Comparison of ENCODE assay signal across 9 mouse cellular contexts in genomic region chr14:61316861-61317260, GRCm38 (mm10). TPM values are rescaled to one million over a fixed set of nuclear protein-coding genes. Genes with fewer than 3 reads are reported as not detected.
DNase-seq lines count a peak whose midpoint lies in the region; ATAC-seq and TF ChIP-seq lines count a peak whose summit lies in the region.
"Had no signal": no experiment of that assay in that cellular context is flagged by ENCODE, and none has a peak within 500 bp of the region (broad histone marks: within the 10 kb centered on the region; RNA-seq: fewer than 3 reads in every experiment).

No protein-coding gene starts in this region.

- H3K9me3 ChIP-seq in forebrain, embryonic 13.5 days (replicated peaks) = no peaks in the 10 kb centered on the region
- no peaks in the 10 kb centered on the region for H3K9me3 ChIP-seq in limb, embryonic 10.5 days (replicated peaks)
- H3K9me3 ChIP-seq: stomach, embryonic 15.5 days had no signal

- no peak overlapping the region for H3K27ac ChIP-seq in forebrain, embryonic 13.5 days
- H3K27ac ChIP-seq in kidney, adult 2 months (ENCODE audit: insufficient read depth, low read depth, low read length) = no peak overlapping the region
- H3K27ac ChIP-seq in limb, embryonic 10.5 days = no peak overlapping the region
- H3K27ac ChIP-seq in olfactory bulb, adult 2 months (ENCODE audit: insufficient read depth, low read depth, low read length) = no peak overlapping the region
- H3K27ac ChIP-seq: stomach, embryonic 15.5 days had no signal

- H3K36me3 ChIP-seq in forebrain, embryonic 13.5 days (ENCODE audit: poor library complexity, severe bottlenecking) = no peaks in the 10 kb centered on the region
- no peaks in the 10 kb centered on the region for H3K36me3 ChIP-seq in kidney, adult 2 months (ENCODE audit: control insufficient read depth, insufficient read depth, low read length)
- no peaks in the 10 kb centered on the region for H3K36me3 ChIP-seq in limb, embryonic 10.5 days
- H3K36me3 ChIP-seq: stomach, embryonic 15.5 days had no signal

- H3K4me3 ChIP-seq in forebrain, embryonic 13.5 days = no peak overlapping the region
- H3K4me3 ChIP-seq in kidney, adult 2 months (ENCODE audit: insufficient read depth, low read depth, low read length) = no peak overlapping the region
- H3K4me3 ChIP-seq in limb, embryonic 10.5 days = no peak overlapping the region
- H3K4me3 ChIP-seq in olfactory bulb, adult 2 months (ENCODE audit: insufficient read depth, low read depth, low read length) = no peak overlapping the region
- H3K4me3 ChIP-seq: stomach, embryonic 15.5 days had no signal

- no peak overlapping the region for H3K9ac ChIP-seq in forebrain, embryonic 13.5 days
- H3K9ac ChIP-seq: stomach, embryonic 15.5 days had no signal

- no peak overlapping the region for H3K4me2 ChIP-seq in forebrain, embryonic 13.5 days
- H3K4me2 ChIP-seq: stomach, embryonic 15.5 days had no signal

- no peak for TF ChIP-seq POLR2A in kidney, adult 2 months (IDR thresholded peaks at IDR 0.05; ENCODE audit: low read depth, low read length)
- TF ChIP-seq POLR2A in olfactory bulb, adult 2 months (IDR thresholded peaks at IDR 0.05; ENCODE audit: insufficient read depth, low read depth, low read length) = no peak

- TF ChIP-seq CTCF in kidney, adult 2 months (conservative IDR thresholded peaks at IDR 0.05; ENCODE audit: insufficient read depth, insufficient read length, low read depth, low read length) = peak; percentile 67
- TF ChIP-seq CTCF in olfactory bulb, adult 2 months (IDR thresholded peaks at IDR 0.05; ENCODE audit: insufficient read depth, low read depth, low read length) = peak; percentile 34; the same call in 1 of the 2 replicates

- H3K4me1 ChIP-seq in forebrain, embryonic 13.5 days = no peaks in the 10 kb centered on the region
- H3K4me1 ChIP-seq in kidney, adult 2 months (ENCODE audit: control insufficient read depth, insufficient read depth, low read length) = no peaks in the 10 kb centered on the region
- no peaks in the 10 kb centered on the region for H3K4me1 ChIP-seq in limb, embryonic 10.5 days
- peaks cover 4% of the 10 kb centered on the region; the same call in 1 of the 2 replicates for H3K4me1 ChIP-seq in olfactory bulb, adult 2 months (ENCODE audit: control insufficient read depth, insufficient read depth, low read length)
- H3K4me1 ChIP-seq: stomach, embryonic 15.5 days had no signal

- WGBS in forebrain, embryonic 13.5 days = 40% methylated on average over 4 of the region's 4 CpGs
- 37% methylated on average over 4 of the region's 4 CpGs for WGBS in kidney, adult 2 months
- 28% methylated on average over 4 of the region's 4 CpGs for WGBS in limb, embryonic 10.5 days
- WGBS in olfactory bulb, adult 2 months = 51% methylated on average over 4 of the region's 4 CpGs

- peak; percentile 82 for DNase-seq in 416B (ENCODE audit: low read depth)
- DNase-seq in CD8-positive naive resting alpha-beta T cell, adult 2 months (ENCODE audit: low read depth in 2 of 2, low spot score in 2 of 2) = peak; percentile 10 to 48
- peak; percentile 70 for DNase-seq in c-Kit-positive CD71-negative TER-119-negative erythroid progenitor cells, embryonic 14.5 days (ENCODE audit: low read depth)
- DNase-seq in kidney, adult 2 months = peak; percentile 63
- DNase-seq in limb, embryonic 10.5 days (ENCODE audit: low spot score) = peak; percentile 55

- no peaks in the 10 kb centered on the region for H3K27me3 ChIP-seq in forebrain, embryonic 13.5 days
- H3K27me3 ChIP-seq in kidney, adult 2 months (replicated peaks; ENCODE audit: control insufficient read depth, insufficient read depth, low read length) = no peaks in the 10 kb centered on the region
- H3K27me3 ChIP-seq in limb, embryonic 10.5 days (ENCODE audit: low read depth, poor library complexity, severe bottlenecking) = no peaks in the 10 kb centered on the region
- H3K27me3 ChIP-seq: stomach, embryonic 15.5 days had no signal

- ATAC-seq in forebrain, embryonic 13.5 days = peak; percentile 30; the same call in 1 of the 2 replicates
- ATAC-seq in inflammation-experienced regulatory T-cells, adult 6 months = no peak

RNA-seq across cellular contexts. Expression of gene Arl11, which starts 7.3 kb away (rescaled TPM):
- polyA plus RNA-seq in forebrain, embryonic 13.5 days (2015; fragmentation: Nextera tagmentation; extraction: Ambion mirVana) = 0.31 and 0.59 TPM in 2 replicates
- polyA plus RNA-seq in kidney, adult 2 months (2012; rRNA removed) = 0.39 and 0.74 TPM in 2 replicates
- polyA plus RNA-seq in limb, embryonic 10.5 days (2016; fragmentation: Nextera tagmentation; extraction: Ambion mirVana) = 0.19 and 0.26 TPM in 2 replicates
- polyA plus RNA-seq in olfactory bulb, adult 2 months (2012; ENCODE audit: insufficient read depth, insufficient read length, low replicate concordance, missing spikeins) = not detected in 2 replicates
- polyA plus RNA-seq in inflammation-experienced regulatory T-cells, adult 6 months (2017; shearing (Covaris generic)) = under 1 TPM; 0.30 to 0.64 (median 0.53) TPM

RNA-seq across cellular contexts. Expression of gene Ebpl, which starts 43.4 kb away (rescaled TPM):
- 10.6 and 11.3 TPM in 2 replicates for polyA plus RNA-seq in forebrain, embryonic 13.5 days (2015; fragmentation: Nextera tagmentation; extraction: Ambion mirVana)
- 1.5 and 2.0 TPM in 2 replicates for polyA plus RNA-seq in kidney, adult 2 months (2012; rRNA removed)
- polyA plus RNA-seq in limb, embryonic 10.5 days (2016; fragmentation: Nextera tagmentation; extraction: Ambion mirVana) = 9.4 and 10.5 TPM in 2 replicates
- polyA plus RNA-seq in olfactory bulb, adult 2 months (2012; ENCODE audit: insufficient read depth, insufficient read length, low replicate concordance, missing spikeins) = not detected in 2 replicates
- 10 to 100 TPM in 2 of 3 experiments, 1 to 10 TPM in 1; 8.3 to 13.0 (median 10.1) TPM for polyA plus RNA-seq in inflammation-experienced regulatory T-cells, adult 6 months (2017; shearing (Covaris generic))

RNA-seq across cellular contexts. Expression of gene Sgcg, which starts 58.6 kb away (rescaled TPM):
- polyA plus RNA-seq in forebrain, embryonic 13.5 days (2015; fragmentation: Nextera tagmentation; extraction: Ambion mirVana) = 0.20 TPM in 1 of 2 replicates, not detected in the other
- polyA plus RNA-seq in kidney, adult 2 months (2012; rRNA removed) = 0.05 and 1.5 TPM in 2 replicates
- 0.18 and 0.43 TPM in 2 replicates for polyA plus RNA-seq in limb, embryonic 10.5 days (2016; fragmentation: Nextera tagmentation; extraction: Ambion mirVana)
- polyA plus RNA-seq in olfactory bulb, adult 2 months (2012; ENCODE audit: insufficient read depth, insufficient read length, low replicate concordance, missing spikeins) = not detected in 2 replicates
- not detected for polyA plus RNA-seq in inflammation-experienced regulatory T-cells, adult 6 months (2017; shearing (Covaris generic))

Comparison
In these comparisons a context has a peak if more than half of its experiments do, and no peak if none do; other contexts are left out.
1. DNase-seq: peak in every context shown above with its lines; median percentile 82 in 416B; 70 in c-Kit-positive CD71-negative TER-119-negative erythroid progenitor cells, embryonic 14.5 days; 63 in kidney, adult 2 months; 55 in limb, embryonic 10.5 days; 29 in CD8-positive naive resting alpha-beta T cell, adult 2 months.